Mouse (Mus musculus) limb, embryonic 14.5 days (tissue): Measurements from ENCODE around the gene Atpif1. TPM values are rescaled to one million over a fixed set of nuclear protein-coding genes. Genes with fewer than 3 reads are reported as not detected.

Source experiments
- ATAC-seq: fragments of 200-750 bp; cut with Nextera tagmentation; 2 replicates; pipeline ENCODE4 v1.8.0; 2017; ENCODE audit warnings: low read depth, moderate number of reproducible peaks, moderate TSS enrichment; ENCODE audit not compliant: low FRiP score
- DNase-seq: peaks from one replicate; pipeline ENCODE4 v3.0.0-alpha.2; 2015; ENCODE audit warnings: low spot score
- H3K27ac ChIP-seq: fragments of 300-500 bp; sonication (generic); replicated peaks from 2 replicates; pipeline ENCODE4 v1.5.1; 2014; ENCODE audit warnings: low read depth, mild to moderate bottlenecking, low read length, moderate library complexity, mixed read lengths
- H3K27me3 ChIP-seq: fragments of 300-500 bp; sonication (generic); 2 replicates; pipeline ENCODE4 v1.6.1; 2014; ENCODE audit warnings: low read length, mixed read lengths; ENCODE audit not compliant: control insufficient read depth, insufficient read depth
- H3K36me3 ChIP-seq: fragments of 300-500 bp; sonication (generic); 2 replicates; pipeline ENCODE4 v1.6.1; 2014; ENCODE audit warnings: mild to moderate bottlenecking, low read length, moderate library complexity, mixed read lengths; ENCODE audit not compliant: control insufficient read depth, insufficient read depth
- H3K4me1 ChIP-seq: fragments of 300-500 bp; sonication (generic); 2 replicates; pipeline ENCODE4 v1.6.1; 2014; ENCODE audit warnings: antibody characterized with exemption, low read length, mixed read lengths; ENCODE audit not compliant: control insufficient read depth, insufficient read depth
- H3K4me2 ChIP-seq: fragments of 300-500 bp; sonication (generic); replicated peaks from 2 replicates; pipeline ENCODE4 v1.6.1; 2014; ENCODE audit warnings: low read depth, mild to moderate bottlenecking, low read length, moderate library complexity; ENCODE audit not compliant: severe bottlenecking
- H3K4me3 ChIP-seq: fragments of 300-500 bp; sonication (generic); replicated peaks from 2 replicates; pipeline ENCODE4 v1.5.1; 2014; ENCODE audit warnings: low read length
- H3K9ac ChIP-seq: fragments of 300-500 bp; sonication (generic); 2 replicates; pipeline ENCODE4 v1.6.1; 2014; ENCODE audit warnings: mild to moderate bottlenecking, low read depth, low read length, moderate library complexity; ENCODE audit not compliant: severe bottlenecking
- H3K9me3 ChIP-seq: fragments of 300-500 bp; sonication (generic); 2 replicates; pipeline ENCODE4 v1.6.1; 2016; ENCODE audit warnings: low read length; ENCODE audit not compliant: control insufficient read depth
- POLR2A ChIP-seq: fragments of 200-500 bp; IDR thresholded peaks from 2 replicates; pipeline ENCODE4 v1.8.0; 2012; ENCODE audit warnings: inconsistent platforms, mild to moderate bottlenecking, moderate library complexity, borderline replicate concordance; ENCODE audit not compliant: insufficient read depth, insufficient read length; ENCODE audit errors: extremely low read depth
- WGBS: fragments of 180-500 bp; shearing (Covaris S2); extraction: QIAGEN DNeasy Blood & Tissue Kit; methylation state at CpG from one replicate; pipeline ENCODE4 v1.1.7; 2014; 5-methylcytosine and 5-hydroxymethylcytosine counted together
- polyA plus RNA-seq, 2 experiments: library from polyadenylated mRNA; depleted of rRNA in 1 of 2; stranded (reverse) in 1 of 2; unstranded in 1 of 2; fragments of >200 nt; fragmentation: Nextera tagmentation in 1 of 2; extraction: Ambion mirVana in 1 of 2; gene quantifications; 2 replicates each; pipeline versions ENCODE4 v1.2.1 to v1.2.3; 2012 to 2014

Gene Atpif1
- polyA plus RNA-seq, 2 experiments, result 583 to 986 TPM

- no peak overlapping the region for H3K27ac ChIP-seq
- H3K9me3 ChIP-seq, result no peaks in the 10 kb centered on the region
- H3K4me1 ChIP-seq, result no peaks in the 10 kb centered on the region
- no peak overlapping the region for H3K4me2 ChIP-seq
- H3K27me3 ChIP-seq, result no peaks in the 10 kb centered on the region
- no peak for TF ChIP-seq POLR2A
- DNase-seq (no peak), ATAC-seq (no peak)
- H3K36me3 ChIP-seq, result peaks cover 17% of the 10 kb centered on the region
- H3K9ac ChIP-seq, result no peak overlapping the region
- WGBS, result 80% methylated on average over 11 of the region's 11 CpGs
- no peak overlapping the region for H3K4me3 ChIP-seq
Measured at GRCm38 (mm10) chr4:132503344-132503743, 30.1 kb downstream of the Atpif1 start.

GRCm38 (mm10) chr4:132501639-132502038 is 31.8 kb downstream of the Atpif1 start:
- no peak for TF ChIP-seq POLR2A

GRCm38 (mm10) chr4:132494271-132494918 is 39.1 kb downstream of the Atpif1 start:
- ATAC-seq, result no peak
- no peak for DNase-seq
- Histone ChIP-seq H3K27me3 (no peaks in the 10 kb centered on the region), H3K36me3 (peaks cover 38% of the 10 kb centered on the region), H3K4me2 (no peak overlapping the region), H3K4me3 (no peak overlapping the region), H3K4me1 (no peaks in the 10 kb centered on the region), H3K9ac (no peak overlapping the region), H3K9me3 (no peaks in the 10 kb centered on the region), H3K27ac (no peak overlapping the region)
- no peak for TF ChIP-seq POLR2A
- WGBS, result 79% methylated on average over 20 of the region's 20 CpGs

More at GRCm38 (mm10) chr4:132501639-132502038, 31.8 kb downstream of the Atpif1 start:
- Histone ChIP-seq H3K4me3 (no peak overlapping the region), H3K9me3 (no peaks in the 10 kb centered on the region), H3K9ac (no peak overlapping the region), H3K27me3 (no peaks in the 10 kb centered on the region), H3K27ac (no peak overlapping the region), H3K36me3 (peaks cover 29% of the 10 kb centered on the region), H3K4me1 (no peaks in the 10 kb centered on the region), H3K4me2 (no peak overlapping the region)
- 92% methylated on average over 6 of the region's 6 CpGs for WGBS
- DNase-seq (no peak), ATAC-seq (no peak)

GRCm38 (mm10) chr4:132492178-132493060 is 41.0 kb downstream of the Atpif1 start:
- peaks cover 23% of the 10 kb centered on the region for H3K36me3 ChIP-seq
- H3K9ac ChIP-seq, result no peak overlapping the region
- no peak overlapping the region for H3K27ac ChIP-seq
- 73% methylated on average over 10 of the region's 10 CpGs for WGBS
- no peak overlapping the region for H3K4me3 ChIP-seq
- ATAC-seq (no peak), DNase-seq (no peak)
- no peak for TF ChIP-seq POLR2A
- no peak overlapping the region for H3K4me2 ChIP-seq
- H3K9me3 ChIP-seq, result no peaks in the 10 kb centered on the region
- no peaks in the 10 kb centered on the region for H3K4me1 ChIP-seq
- no peaks in the 10 kb centered on the region for H3K27me3 ChIP-seq

- H3K36me3 ChIP-seq, result peaks cover 18% of the 10 kb centered on the region
- H3K4me2 ChIP-seq, result no peak overlapping the region
- H3K9ac ChIP-seq, result no peak overlapping the region
- H3K4me1 ChIP-seq, result no peaks in the 10 kb centered on the region
- no peak overlapping the region for H3K4me3 ChIP-seq
- no peak for ATAC-seq
- no peak for TF ChIP-seq POLR2A
- DNase-seq, result no peak
- WGBS, result 86% methylated on average over 6 of the region's 6 CpGs
- no peak overlapping the region for H3K27ac ChIP-seq
- H3K9me3 ChIP-seq, result no peaks in the 10 kb centered on the region
- H3K27me3 ChIP-seq, result no peaks in the 10 kb centered on the region
Measured at GRCm38 (mm10) chr4:132491748-132492147, 41.7 kb downstream of the Atpif1 start.
